Mouse (Mus musculus) megakaryocyte progenitor cell, adult 5-6 weeks (primary cell): ENCODE data around the gene Ssbp2. TPM values are rescaled to one million over a fixed set of nuclear protein-coding genes. Genes with fewer than 3 reads are reported as not detected.

Source experiments
- ATAC-seq: replicated peaks from 2 replicates; pipeline ENCODE4 v1.8.0; 2016; ENCODE audit warnings: mild to moderate bottlenecking, moderate TSS enrichment, inconsistent platforms; ENCODE audit not compliant: poor library complexity
- total RNA-seq, 2 experiments: library from RNA; stranded (forward) in 1 of 2; stranded (reverse) in 1 of 2; fragments of 157-497, 149-512 nt in 1 of 2; fragments of 200-1000 nt in 1 of 2; gene quantifications; 2 replicates each; pipeline versions ENCODE4 v1.2.3 to v1.2.4; 2015 to 2017

Gene Ssbp2
- total RNA-seq, 2 experiments from 2014 or later, result 39.1 to 60.5 TPM

- ATAC-seq, result peak; percentile 73
Observed at GRCm38 (mm10) chr13:91619431-91619830, 159.3 kb downstream of the Ssbp2 start.

DNA sequence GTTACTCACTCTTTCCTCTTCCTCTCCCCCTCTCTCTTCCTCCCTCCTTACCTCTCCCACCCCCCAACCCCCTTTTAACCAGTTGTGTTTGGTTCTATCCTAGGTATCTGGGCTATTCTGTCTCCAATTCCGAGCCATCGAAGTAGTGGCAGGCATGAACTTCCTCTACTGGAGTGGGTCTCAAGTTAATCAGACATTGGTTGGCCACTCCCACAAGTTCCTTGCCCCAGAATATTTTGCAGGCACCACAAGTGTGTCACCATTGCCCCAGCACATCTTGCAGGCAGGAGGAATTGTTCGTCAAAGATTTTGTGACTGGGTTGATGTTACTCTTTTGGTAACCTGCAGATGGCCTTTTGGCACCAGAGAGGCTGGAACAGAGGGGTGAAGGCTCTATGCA is 160.5 kb downstream of the Ssbp2 start:
- ATAC-seq, result no peak; the same call in 1 of the 2 replicates

- ATAC-seq, result peak; percentile 35
Observed at GRCm38 (mm10) chr13:91631291-91631799, 171.3 kb downstream of the Ssbp2 start.

DNA sequence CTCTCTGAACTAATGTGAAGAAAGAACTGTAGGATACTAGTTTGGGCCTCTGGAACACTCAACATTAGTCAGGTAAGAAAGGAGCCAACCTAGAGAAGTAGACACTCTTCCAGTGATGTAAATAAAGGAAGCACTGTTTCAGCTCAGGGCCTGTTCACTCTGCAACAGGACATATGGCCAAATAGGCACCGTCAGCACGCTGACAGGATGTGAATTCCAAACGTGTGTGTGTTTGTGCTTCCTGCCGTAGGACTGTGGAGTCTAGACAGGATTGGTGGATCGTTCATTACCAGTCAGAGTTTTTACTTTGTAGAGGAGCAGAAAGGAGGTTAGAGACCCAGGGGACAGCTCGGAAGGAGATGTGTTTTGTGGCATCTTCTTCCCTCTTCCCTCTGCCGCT is 174.0 kb downstream of the Ssbp2 start:
- no peak for ATAC-seq

DNA sequence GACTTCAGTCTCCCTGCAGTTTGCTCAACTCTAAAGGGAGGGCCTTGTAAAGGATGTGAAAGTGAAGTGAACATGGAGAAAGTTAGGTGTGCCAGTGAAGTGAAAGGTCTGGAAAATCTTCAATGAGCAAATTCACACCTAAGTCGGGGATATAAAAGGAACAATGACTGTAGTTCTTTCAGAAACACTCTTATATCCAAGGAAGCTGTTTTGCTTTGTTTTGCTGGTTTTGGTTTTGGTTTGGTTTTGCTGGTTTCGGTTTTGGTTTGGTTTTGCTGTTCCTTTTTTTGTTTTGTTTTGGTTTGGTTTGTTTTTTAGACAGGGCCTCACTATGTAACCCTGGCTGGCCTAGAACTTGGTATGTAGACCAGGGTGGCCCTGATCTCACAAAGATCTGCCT is 175.9 kb downstream of the Ssbp2 start:
- peak; percentile 24 for ATAC-seq

GRCm38 (mm10) chr13:91636814-91637213 is 176.7 kb downstream of the Ssbp2 start:
- peak; percentile 91 for ATAC-seq

DNA sequence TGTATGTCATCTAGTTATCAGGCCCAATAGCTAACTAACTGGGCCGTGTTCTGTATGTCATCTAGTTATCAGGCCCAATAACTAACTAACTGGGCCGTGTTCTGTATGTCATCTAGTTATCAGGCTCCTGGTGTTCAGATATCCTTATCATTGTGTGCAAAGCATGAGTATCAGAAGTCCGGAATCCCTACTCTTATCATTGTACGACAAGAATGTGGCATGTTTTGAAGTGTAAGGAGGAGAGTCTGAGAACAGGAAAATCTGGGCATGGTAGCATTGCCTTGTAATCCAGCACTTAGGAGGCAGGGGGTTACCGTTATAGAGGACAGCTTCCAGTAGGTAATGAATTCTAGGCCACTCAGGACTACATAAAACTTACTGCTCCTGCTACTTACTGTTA is 178.8 kb downstream of the Ssbp2 start:
- ATAC-seq, result no peak

- ATAC-seq, result no peak
Observed at GRCm38 (mm10) chr13:91640219-91640618, 180.1 kb downstream of the Ssbp2 start.

DNA sequence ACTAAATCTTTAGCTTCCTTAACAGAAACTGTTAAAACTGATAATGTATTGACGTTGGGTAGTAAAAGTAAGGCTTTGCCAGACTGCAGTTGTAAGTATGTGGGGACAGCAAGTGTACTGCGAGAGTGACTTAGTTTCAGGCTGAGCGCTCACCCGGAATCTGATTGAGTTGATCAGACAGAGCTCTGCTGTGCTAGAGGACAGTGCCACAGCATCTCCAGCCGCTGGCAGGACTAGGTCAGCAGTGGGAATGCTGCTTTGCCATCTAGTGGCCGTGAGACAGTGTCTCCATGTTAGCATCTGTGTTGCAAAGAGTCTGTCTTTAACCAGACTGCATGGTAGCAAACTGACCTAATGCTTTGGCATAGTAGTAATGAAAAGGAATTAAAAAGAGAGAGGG is 188.2 kb downstream of the Ssbp2 start:
- ATAC-seq, result peak; percentile 92

DNA sequence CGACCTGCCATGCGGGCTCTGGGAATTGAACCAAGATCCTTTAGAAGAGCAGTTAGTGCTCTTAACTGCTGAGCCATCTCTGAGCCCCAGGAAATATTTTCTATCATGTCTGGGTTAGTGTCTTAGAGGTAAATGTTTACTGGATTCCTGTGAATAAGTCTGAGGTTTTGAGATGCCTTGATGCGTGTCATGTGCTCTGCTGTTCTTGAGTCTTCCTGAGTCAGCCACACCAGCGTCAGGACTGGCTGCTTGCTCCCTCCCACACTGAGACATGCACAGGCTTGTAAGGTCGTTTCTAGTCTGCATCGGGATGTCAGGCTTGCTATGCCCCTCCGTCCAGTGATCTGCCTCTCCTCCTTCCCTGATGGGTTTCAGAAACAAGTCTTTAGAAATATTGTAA is 189.8 kb downstream of the Ssbp2 start:
- ATAC-seq, result no peak

DNA sequence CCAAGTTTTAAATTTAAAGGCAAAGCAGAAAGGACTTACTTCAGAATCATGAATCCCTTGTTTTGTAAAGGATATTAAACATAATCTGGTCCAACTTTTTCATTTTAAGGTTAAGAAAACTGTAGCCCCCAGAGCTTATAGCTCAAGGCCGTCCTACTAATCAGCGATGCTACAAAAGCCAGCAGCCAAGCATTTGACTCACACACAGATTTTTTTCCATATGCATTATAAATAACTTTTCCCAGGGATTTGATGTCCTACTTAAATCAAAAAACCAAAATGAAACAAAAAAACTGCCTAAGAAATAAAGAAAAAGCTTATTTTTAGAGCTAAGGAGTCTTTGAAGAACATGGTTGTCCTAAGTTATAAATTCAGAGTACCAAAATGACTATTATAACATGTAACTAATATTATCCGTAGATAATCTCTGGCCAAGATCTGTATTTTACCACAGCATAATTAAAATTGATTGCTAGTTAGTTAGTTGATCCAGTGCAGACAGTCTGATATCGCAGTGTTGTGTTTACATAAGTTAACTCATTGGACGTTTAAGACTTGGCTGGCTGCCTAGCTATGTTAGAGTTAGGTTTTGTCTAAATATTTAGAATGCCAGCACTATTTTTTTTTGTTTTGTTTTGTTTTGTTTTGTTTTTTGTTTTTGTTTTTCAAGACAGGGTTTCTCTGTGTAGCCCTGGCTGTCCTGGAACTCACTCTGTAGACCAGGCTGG is 201.1 kb downstream of the Ssbp2 start:
- ATAC-seq, result no peak

- ATAC-seq, result no peak
Observed at GRCm38 (mm10) chr13:91662751-91663150, 202.7 kb downstream of the Ssbp2 start.

GRCm38 (mm10) chr13:91673241-91673640 is 213.2 kb downstream of the Ssbp2 start:
- ATAC-seq, result 0 out of 2 replicates have a peak, but pooled peaks have one; percentile 34

DNA sequence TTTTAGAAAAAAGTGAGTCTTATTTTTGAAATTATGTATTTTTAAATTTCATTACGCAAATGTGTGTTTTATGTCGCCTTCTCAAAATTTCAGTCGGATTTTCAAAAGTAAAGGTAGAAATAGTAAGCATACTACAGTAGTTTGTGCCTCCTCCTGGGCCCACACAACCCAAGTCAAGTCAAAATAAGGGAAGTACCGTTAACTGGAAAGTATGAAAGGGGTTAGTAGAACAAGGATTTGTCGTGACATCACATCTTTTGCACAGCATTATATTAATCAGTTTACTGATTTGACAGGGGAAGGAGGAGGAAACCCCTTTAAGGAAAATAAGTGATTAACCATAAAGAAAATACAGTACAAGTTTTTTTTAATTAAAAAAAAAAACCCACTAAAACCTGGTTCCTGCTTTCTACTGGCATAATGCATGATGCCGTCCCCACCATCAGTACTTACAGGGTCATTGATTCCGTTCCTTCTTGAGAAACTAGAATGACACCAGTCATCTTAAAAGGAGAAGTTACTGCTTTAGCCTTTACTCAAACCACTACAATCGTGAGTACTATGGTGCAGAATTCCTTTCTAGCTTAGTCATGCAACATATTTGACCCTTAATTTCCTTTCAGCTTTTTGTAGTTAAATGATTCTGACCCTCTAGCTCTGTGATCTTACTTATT is 220.8 kb downstream of the Ssbp2 start:
- peak; percentile 96 for ATAC-seq

DNA sequence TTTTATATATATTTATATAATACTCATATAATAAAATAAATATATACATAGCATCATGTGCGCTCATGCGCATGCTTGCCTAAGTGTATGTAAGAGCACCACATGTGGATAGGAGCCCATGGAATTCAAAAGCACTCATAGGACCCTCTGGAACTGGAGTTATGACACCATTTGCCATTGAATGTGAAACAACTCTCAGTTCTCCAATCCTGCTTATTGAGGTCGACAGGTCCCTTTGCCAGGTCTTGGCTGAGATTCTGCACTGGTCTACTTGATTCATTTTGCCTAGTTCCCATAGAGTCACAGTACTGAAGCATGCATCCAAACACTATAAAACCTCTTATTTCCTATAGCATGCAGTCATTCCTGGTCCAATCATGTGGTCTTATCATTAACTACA is 221.4 kb downstream of the Ssbp2 start:
- 0 out of 2 replicates have a peak, but pooled peaks have one; percentile 15 for ATAC-seq

DNA sequence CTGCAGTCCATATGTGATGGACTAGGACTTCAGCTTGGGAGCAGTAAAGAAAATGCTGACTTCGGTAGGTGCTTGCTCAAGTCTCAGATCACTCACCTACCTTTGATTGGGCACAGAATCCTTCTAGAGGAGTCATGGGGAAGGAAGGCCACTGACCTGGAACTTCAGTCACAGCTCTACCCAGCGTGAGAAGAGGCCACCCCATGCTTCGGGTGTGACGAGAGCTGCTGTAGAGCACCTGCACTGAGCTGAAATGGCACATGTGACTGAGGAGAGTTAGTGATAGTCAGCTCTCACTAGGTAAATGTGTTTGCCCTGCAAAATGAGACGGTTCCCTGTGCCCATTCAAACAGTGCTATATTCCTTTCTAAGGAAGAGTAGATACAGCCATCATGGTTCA is 230.0 kb downstream of the Ssbp2 start:
- no peak for ATAC-seq

DNA sequence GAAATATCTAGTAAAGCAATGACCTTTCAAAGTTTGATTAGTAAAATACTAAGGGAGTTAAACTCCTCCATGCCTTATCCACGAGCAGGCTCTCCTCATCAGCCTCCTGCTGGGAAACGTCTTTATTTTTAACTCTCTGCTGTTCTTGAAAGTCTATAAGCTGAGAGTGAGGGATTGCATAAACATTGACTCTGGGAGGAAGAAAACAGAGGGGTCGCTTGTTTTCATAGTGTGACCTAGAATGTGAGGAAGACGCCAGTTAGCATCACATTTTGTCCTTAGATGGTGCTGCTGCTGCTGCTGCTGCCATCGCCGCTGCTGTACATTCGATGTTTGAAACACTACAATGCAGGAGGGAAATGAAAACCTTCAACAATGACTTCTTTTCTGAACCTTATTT is 233.5 kb downstream of the Ssbp2 start:
- ATAC-seq, result no peak

GRCm38 (mm10) chr13:91695406-91695805 is 235.3 kb downstream of the Ssbp2 start:
- no peak for ATAC-seq

GRCm38 (mm10) chr13:91696109-91696645 is 236.1 kb downstream of the Ssbp2 start:
- peak; percentile 21 for ATAC-seq

- peak; percentile 84 for ATAC-seq
Observed at GRCm38 (mm10) chr13:91697011-91697410, 236.9 kb downstream of the Ssbp2 start.

DNA sequence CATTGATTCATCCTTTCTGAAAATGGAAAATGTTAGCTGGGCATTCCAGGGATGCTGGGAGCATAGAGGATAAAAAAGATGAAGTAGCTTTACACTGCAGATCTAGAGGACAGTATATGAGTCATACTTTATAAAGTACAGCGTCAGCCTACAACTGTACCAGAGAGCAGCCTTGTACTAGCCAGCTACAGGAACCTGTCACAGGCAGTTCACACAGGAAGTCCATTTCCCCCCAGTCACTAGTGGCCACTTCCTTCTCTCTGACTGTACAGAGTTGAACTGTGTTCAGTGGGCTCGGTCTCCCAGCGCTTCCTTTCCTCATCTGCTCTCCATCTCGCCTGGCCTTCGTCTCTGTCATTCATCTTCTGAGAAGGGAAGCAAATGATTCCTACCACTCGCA is 242.3 kb downstream of the Ssbp2 start:
- peak; percentile 97 for ATAC-seq

- ATAC-seq, result no peak
Observed at GRCm38 (mm10) chr13:91719487-91719886, 259.4 kb downstream of the Ssbp2 start.
